12 mouse cellular contexts compared by ENCODE assay signal in genomic region chr5:121114151-121114550, GRCm38 (mm10).
DNase-seq lines count a peak whose midpoint lies in the region; ATAC-seq lines count a peak whose summit lies in the region.
"Had no signal": no experiment of that assay in that cellular context is flagged by ENCODE, and none has a peak within 500 bp of the region (broad histone marks: within the 10 kb centered on the region; RNA-seq: fewer than 3 reads in every experiment).

No protein-coding gene starts in this region.

- no peak overlapping the region for H3K4me2 ChIP-seq in hindbrain, embryonic 14.5 days (replicated peaks)
- H3K4me2 ChIP-seq in neural tube, embryonic 12.5 days (replicated peaks) = no peak overlapping the region
- H3K4me2 ChIP-seq: liver, embryonic 12.5 days had no signal

- H3K4me1 ChIP-seq in hindbrain, embryonic 14.5 days (replicated peaks; ENCODE audit: control insufficient read depth, insufficient read depth, low read length) = peaks cover 38% of the 10 kb centered on the region
- peaks cover 19% of the 10 kb centered on the region; the same call in 1 of the 2 replicates for H3K4me1 ChIP-seq in neural tube, embryonic 12.5 days
- H3K4me1 ChIP-seq: liver, embryonic 12.5 days had no signal

- H3K27me3 ChIP-seq in hindbrain, embryonic 14.5 days (ENCODE audit: control insufficient read depth, insufficient read depth, low read length) = no peaks in the 10 kb centered on the region
- no peaks in the 10 kb centered on the region for H3K27me3 ChIP-seq in neural tube, embryonic 12.5 days (replicated peaks)
- H3K27me3 ChIP-seq: liver, embryonic 12.5 days had no signal

- H3K9ac ChIP-seq in hindbrain, embryonic 14.5 days = no peak overlapping the region
- H3K9ac ChIP-seq in neural tube, embryonic 12.5 days = no peak overlapping the region
- H3K9ac ChIP-seq: liver, embryonic 12.5 days had no signal

- H3K4me3 ChIP-seq in hindbrain, embryonic 14.5 days (replicated peaks; ENCODE audit: low read length) = no peak overlapping the region
- no peak overlapping the region for H3K4me3 ChIP-seq in neural tube, embryonic 12.5 days
- H3K4me3 ChIP-seq: liver, embryonic 12.5 days had no signal

- no peak for ATAC-seq in hindbrain, embryonic 14.5 days (ENCODE audit: low FRiP score)
- ATAC-seq in neural tube, embryonic 12.5 days (ENCODE audit: low FRiP score, low read depth) = no peak
- no peak for ATAC-seq in cerebellum, adult (ENCODE audit: insufficient number of reproducible peaks, low FRiP score, low TSS enrichment)
- ATAC-seq: liver, embryonic 12.5 days had no signal

- peak overlapping the region; percentile 95 for H3K27ac ChIP-seq in hindbrain, embryonic 14.5 days
- H3K27ac ChIP-seq in neural tube, embryonic 12.5 days = 0 out of 2 replicates have a peak overlapping the region, but pooled peaks have one; percentile 3
- H3K27ac ChIP-seq: liver, embryonic 12.5 days had no signal

- H3K9me3 ChIP-seq in hindbrain, embryonic 14.5 days (ENCODE audit: control insufficient read depth, low read length) = no peaks in the 10 kb centered on the region
- no peaks in the 10 kb centered on the region for H3K9me3 ChIP-seq in neural tube, embryonic 12.5 days
- H3K9me3 ChIP-seq: liver, embryonic 12.5 days had no signal

- intact Hi-C loops in heart, postnatal 10 days (cut with DNase I) = no loop called here
- intact Hi-C loops in heart, postnatal 14 days (cut with DNase I) = no loop called here

- H3K36me3 ChIP-seq in hindbrain, embryonic 14.5 days (replicated peaks; ENCODE audit: control insufficient read depth, insufficient read depth) = no peaks in the 10 kb centered on the region
- H3K36me3 ChIP-seq in neural tube, embryonic 12.5 days = no peaks in the 10 kb centered on the region
- H3K36me3 ChIP-seq: liver, embryonic 12.5 days had no signal

- WGBS in hindbrain, embryonic 14.5 days = 72% methylated on average over 14 of the region's 14 CpGs
- WGBS in neural tube, embryonic 12.5 days = 77% methylated on average over 14 of the region's 14 CpGs

- peak; percentile 15 to 21 for DNase-seq in heart, postnatal 10 days
- DNase-seq in heart, postnatal 14 days = no peak
- peak; percentile 28 for DNase-seq in T-cell, adult 2 months (ENCODE audit: low spot score)
- no peak for DNase-seq in hindbrain, embryonic 14.5 days (ENCODE audit: low spot score)
- no peak for DNase-seq in urinary bladder, adult 2 months (ENCODE audit: low spot score)
- no peak for DNase-seq in spleen, postnatal 10 days (ENCODE audit: low spot score in 2 of 2)
- DNase-seq: adrenal gland, adult 2 months; gastrocnemius, postnatal 14 days; kidney, adult 2 months had no signal

Comparison
In these comparisons a context has a peak if more than half of its experiments do, and no peak if none do; other contexts are left out.
1. DNase-seq: peak in heart, postnatal 10 days (2 of 2) and T-cell, adult 2 months (single experiment); none in heart, postnatal 14 days (0 of 2), hindbrain, embryonic 14.5 days (single experiment), urinary bladder, adult 2 months (single experiment) and spleen, postnatal 10 days (0 of 2).